Mouse (Mus musculus) hindbrain, embryonic 15.5 days (tissue): ENCODE data around the gene Senp1. TPM values are rescaled to one million over a fixed set of nuclear protein-coding genes. Genes with fewer than 3 reads are reported as not detected.
A peak's percentile ranks its signal among the peaks of the same experiment; 100 is the strongest.

ENCODE experiments used
- ATAC-seq: fragments of 200-750 bp; cut with Nextera tagmentation; 2 replicates; pipeline ENCODE4 v1.8.0; 2017; ENCODE audit warnings: low read depth, moderate number of reproducible peaks, moderate TSS enrichment; ENCODE audit not compliant: low FRiP score
- H3K27ac ChIP-seq: fragments of 300-500 bp; sonication (generic); replicated peaks from 2 replicates; pipeline ENCODE4 v1.5.1; 2015; ENCODE audit warnings: mild to moderate bottlenecking, inconsistent platforms
- H3K27me3 ChIP-seq: fragments of 300-500 bp; sonication (generic); 2 replicates; pipeline ENCODE4 v1.6.1; 2015; ENCODE audit warnings: control low read depth, inconsistent platforms
- H3K36me3 ChIP-seq: fragments of 300-500 bp; sonication (generic); 2 replicates; pipeline ENCODE4 v1.6.1; 2015; ENCODE audit warnings: control low read depth, inconsistent platforms
- H3K4me1 ChIP-seq: fragments of 300-500 bp; sonication (generic); replicated peaks from 2 replicates; pipeline ENCODE4 v1.6.1; 2015; ENCODE audit warnings: control low read depth, inconsistent platforms
- H3K4me2 ChIP-seq: fragments of 300-500 bp; sonication (generic); 2 replicates; pipeline ENCODE4 v1.6.1; 2015; ENCODE audit warnings: moderate library complexity, mild to moderate bottlenecking, inconsistent platforms
- H3K4me3 ChIP-seq: fragments of 300-500 bp; sonication (generic); 2 replicates; pipeline ENCODE4 v1.5.1; 2015; ENCODE audit warnings: mild to moderate bottlenecking, inconsistent platforms
- H3K9ac ChIP-seq: fragments of 300-500 bp; sonication (generic); 2 replicates; pipeline ENCODE4 v1.6.1; 2015; ENCODE audit warnings: inconsistent platforms
- H3K9me3 ChIP-seq: fragments of 300-500 bp; sonication (generic); 2 replicates; pipeline ENCODE4 v1.6.1; 2016; ENCODE audit warnings: control low read depth, inconsistent platforms
- WGBS: fragments of 180-500 bp; shearing (Covaris S2); methylation state at CpG from one replicate; pipeline ENCODE4 v1.1.7; 2015; 5-methylcytosine and 5-hydroxymethylcytosine counted together
- polyA plus RNA-seq: library from polyadenylated mRNA; unstranded; fragments of >200 nt; fragmentation: Nextera tagmentation; extraction: Ambion mirVana; gene quantifications from 2 replicates; pipeline ENCODE4 v1.2.1, GENCODE M21; 2015

Senp1 gene
- polyA plus RNA-seq, 1 experiment from 2014 or later, result 19.3 TPM

DNA sequence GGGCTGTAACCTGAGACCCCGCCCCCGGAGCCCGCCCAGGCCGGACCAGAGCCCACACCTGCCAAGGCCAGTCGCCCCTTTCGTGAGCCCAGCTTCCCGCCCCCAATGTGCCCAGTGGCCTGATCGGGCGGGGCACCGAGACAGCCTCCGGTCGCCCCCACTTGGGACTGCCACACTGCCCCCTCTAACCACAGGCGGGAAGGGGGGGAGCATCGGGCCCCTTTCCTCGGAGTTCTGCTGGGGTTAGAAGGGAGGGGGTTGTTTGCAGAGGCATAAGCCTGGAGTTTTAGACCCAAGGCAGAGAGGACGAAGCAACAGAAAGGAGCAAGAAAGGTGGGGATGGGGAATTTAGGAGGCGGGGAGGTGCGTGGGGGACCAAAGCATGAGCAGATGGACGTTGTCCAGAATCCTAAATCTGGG lies 88.8 kb downstream of the Senp1 start:
- Histone ChIP-seq H3K9ac (peak overlapping the region; percentile 47), H3K4me2 (peak overlapping the region; percentile 76), H3K9me3 (no peaks in the 10 kb centered on the region), H3K36me3 (no peaks in the 10 kb centered on the region), H3K4me3 (peak overlapping the region; percentile 45), H3K27me3 (peaks cover 45% of the 10 kb centered on the region), H3K4me1 (peaks cover 54% of the 10 kb centered on the region), H3K27ac (no peak overlapping the region)
- WGBS, result 1% methylated on average over 18 of the region's 19 CpGs
- ATAC-seq, result no peak; the same call in 1 of the 2 replicates

DNA sequence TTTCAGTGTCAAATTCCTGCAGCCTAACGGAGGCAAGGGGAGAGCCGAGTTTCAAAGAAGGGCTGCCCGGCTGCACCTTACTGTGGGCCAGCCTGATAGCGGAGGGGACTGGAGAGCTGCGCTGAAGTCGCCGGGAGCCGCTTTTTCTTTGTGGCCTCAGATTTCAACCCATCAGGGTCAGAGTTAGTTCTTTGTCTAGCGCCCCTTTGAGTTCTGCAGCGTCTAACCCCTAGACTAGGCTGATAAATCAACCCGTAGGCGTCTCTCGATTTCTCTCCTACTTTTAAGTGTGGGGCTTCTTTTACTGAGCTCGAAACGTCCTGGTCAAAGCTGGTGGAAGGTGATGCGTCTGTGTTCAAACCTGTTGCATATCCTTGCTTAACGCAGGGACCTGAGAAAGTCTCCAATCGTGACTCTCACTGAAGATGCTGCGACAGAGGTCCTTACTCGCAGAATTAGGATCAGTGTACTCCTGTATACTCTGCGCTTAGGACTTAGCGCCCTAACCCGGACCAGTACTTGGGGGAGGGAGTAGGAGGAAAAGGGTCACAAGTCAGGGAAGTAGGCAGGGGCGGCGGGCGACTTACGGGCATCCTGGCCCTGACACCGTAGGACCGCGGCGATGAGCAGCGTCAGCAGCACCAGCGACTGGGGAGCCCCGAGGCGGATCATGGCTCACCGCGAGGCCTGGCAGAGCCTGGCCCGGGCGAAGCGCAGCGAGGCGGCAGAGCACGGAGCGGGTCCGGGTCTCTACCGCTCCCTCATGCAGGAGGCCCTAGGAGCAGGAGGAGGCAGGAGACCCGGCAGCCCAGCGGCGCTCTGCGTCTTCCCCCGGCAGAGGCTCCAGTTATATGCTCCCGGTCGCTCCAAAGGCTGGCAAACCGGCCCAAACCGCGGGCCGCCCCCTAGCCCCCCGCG lies 89.5 kb downstream of the Senp1 start, which contains the start of gene Col2a1:
Gene Col2a1 (minus strand): TSS at position 874 of the 918 bp plus-strand sequence.
- Histone ChIP-seq H3K9me3 (no peaks in the 10 kb centered on the region), H3K4me2 (peak within 1 kb of the TSS; percentile 76), H3K27ac (peak within 1 kb of the TSS; percentile 34; the same call in 1 of the 2 replicates), H3K4me3 (peak within 1 kb of the TSS; percentile 45), H3K36me3 (no peaks in the 10 kb centered on the region), H3K27me3 (peaks cover 48% of the 10 kb centered on the region), H3K9ac (peak within 1 kb of the TSS; percentile 47), H3K4me1 (peaks cover 57% of the 10 kb centered on the region)
- ATAC-seq, result peak; percentile 59
- WGBS, result under 1% methylated on average over 57 of the region's 59 CpGs

DNA sequence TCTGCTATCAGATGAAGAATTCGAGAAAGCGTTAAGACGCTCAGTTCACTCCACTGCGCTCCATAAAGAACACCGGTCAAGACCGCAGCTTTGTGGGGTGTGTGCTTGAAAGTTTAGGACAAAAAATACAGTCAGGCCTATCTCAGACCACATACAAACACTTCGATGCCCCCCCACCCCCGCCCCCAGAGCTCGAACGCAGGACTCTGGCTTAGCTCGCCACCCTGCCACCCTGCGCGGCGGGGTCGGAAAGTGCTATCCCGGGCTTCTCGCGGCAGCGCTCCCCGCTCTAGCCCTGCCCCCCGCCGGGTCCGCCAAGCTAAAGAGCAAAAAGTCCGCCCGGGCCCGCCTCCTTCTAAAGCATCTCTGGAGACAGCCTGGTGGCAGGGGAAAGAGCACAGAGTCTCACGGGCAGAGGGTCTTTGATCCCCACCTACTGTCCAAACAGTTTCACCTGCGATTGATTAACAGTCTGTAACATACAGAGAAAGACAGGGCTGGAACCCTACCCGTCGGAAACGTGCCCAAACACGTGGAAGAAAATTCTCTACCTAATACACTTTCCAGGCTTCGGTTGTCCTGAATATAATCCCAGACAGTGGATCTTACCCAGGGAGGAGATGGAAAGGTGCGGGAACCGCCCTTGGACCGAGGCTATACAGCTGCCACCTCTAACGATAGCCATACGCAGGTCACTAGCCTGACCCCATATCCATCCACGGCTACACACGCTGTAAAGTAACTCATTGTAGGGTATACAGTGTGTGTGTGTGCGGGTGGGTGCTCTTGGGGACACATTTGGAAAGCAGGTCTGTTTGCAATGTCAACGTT lies 90.3 kb downstream of the Senp1 start:
- no peaks in the 10 kb centered on the region for H3K36me3 ChIP-seq
- peak overlapping the region; percentile 45 for H3K4me3 ChIP-seq
- peak overlapping the region; percentile 76 for H3K4me2 ChIP-seq
- H3K4me1 ChIP-seq, result peaks cover 58% of the 10 kb centered on the region
- peak overlapping the region; percentile 68 for H3K27ac ChIP-seq
- no peak for ATAC-seq
- WGBS, result under 1% methylated on average over 42 of the region's 42 CpGs
- no peaks in the 10 kb centered on the region for H3K9me3 ChIP-seq
- H3K27me3 ChIP-seq, result peaks cover 48% of the 10 kb centered on the region
- H3K9ac ChIP-seq, result no peak overlapping the region

DNA sequence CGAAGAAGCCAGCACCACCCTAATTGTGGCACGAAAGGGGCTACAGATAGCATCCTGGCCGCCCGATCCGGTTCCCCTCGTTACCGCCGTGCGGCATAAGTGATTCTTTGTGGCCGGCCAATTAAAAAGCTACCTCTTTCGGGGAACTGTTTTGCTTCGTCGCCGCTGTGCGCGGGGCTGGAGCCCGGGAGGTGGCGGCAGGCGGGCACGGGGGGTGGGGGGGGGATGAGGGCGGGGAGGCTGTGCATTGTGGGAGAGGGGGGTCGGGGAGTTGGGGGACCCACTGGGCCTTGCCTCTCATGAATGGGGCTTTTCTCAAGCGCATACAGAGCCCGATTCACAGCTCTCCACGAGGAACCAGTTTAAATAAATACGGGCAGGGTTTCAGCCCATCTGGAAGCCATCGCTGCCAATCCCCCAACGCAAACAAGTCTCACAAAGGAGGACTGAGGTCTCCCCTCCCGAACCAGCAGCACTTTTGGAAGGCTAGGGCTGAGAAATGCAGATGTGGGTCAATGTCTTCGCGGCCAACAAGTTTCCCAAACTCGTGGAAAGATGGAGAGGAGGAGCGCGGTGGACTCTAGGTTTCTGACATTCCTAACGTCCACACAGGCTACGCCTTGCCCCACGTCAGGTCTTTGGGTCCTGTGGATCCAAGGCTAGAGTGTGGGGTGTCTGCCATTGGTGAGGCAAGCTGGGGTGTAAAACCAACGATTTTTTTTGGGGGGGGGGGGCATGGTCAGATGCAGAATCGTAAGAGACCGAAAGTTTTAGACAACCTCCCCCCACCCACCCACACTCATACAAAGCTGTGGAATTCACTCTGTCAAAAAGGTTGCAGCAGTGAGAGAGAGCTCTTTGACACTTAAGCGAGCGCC lies 91.2 kb downstream of the Senp1 start:
- H3K27me3 ChIP-seq, result peaks cover 45% of the 10 kb centered on the region

DNA sequence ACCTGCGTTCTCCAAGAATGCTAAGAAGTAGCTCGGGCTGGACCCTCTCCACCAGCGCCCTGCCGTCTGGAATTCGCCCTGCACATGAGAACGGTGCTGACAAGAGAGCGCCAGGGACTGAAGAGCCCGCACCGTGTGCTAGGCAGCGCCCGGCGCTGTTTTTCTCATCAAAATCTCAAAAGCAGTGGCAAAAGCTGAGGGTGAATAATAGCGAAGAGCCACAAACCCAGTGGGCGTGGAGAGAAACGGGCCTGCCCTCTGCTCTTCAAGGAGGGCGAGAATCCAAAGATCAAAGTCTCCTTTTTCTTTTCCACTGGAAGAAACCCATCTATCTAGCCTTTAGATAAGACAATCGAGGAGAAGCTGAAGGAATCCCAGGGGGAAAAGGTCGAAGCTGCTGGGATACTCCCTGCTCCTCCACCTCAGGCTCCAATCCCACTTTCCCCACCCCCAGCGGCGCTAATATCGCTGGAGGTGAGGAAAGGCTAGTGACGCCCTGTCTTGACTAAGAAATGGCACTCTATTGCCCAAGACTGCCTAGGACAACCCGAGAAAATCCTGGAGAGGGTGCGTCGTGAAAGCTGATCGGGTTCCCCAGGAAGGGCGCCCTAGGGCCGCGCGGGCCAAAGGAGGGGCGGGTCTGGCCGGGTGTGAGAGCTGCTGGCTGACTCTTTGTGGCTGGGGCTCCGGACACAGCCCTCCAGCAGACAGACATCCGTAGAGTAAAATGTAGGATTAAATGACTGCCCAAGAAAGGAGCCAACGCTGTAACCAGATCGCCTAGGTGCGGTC lies 92.0 kb downstream of the Senp1 start:
- H3K4me3 ChIP-seq, result peak overlapping the region; percentile 45
- H3K27ac ChIP-seq, result peak overlapping the region; percentile 68
- no peaks in the 10 kb centered on the region for H3K9me3 ChIP-seq
- H3K36me3 ChIP-seq, result no peaks in the 10 kb centered on the region
- ATAC-seq, result no peak
- H3K9ac ChIP-seq, result peak overlapping the region; percentile 19
- H3K4me2 ChIP-seq, result peak overlapping the region; percentile 76
- H3K27me3 ChIP-seq, result peaks cover 45% of the 10 kb centered on the region
- H3K4me1 ChIP-seq, result peaks cover 72% of the 10 kb centered on the region
- 2% methylated on average over 36 of the region's 37 CpGs for WGBS

More for the DNA sequence above, 91.2 kb downstream of the Senp1 start:
- peak; percentile 53 for ATAC-seq
- H3K36me3 ChIP-seq, result no peaks in the 10 kb centered on the region
- no peaks in the 10 kb centered on the region for H3K9me3 ChIP-seq
- WGBS, result under 1% methylated on average over 41 of the region's 42 CpGs
- H3K27ac ChIP-seq, result peak overlapping the region; percentile 68
- H3K4me3 ChIP-seq, result peak overlapping the region; percentile 45
- H3K4me1 ChIP-seq, result peaks cover 64% of the 10 kb centered on the region
- H3K9ac ChIP-seq, result peak overlapping the region; percentile 19
- H3K4me2 ChIP-seq, result peak overlapping the region; percentile 76

DNA sequence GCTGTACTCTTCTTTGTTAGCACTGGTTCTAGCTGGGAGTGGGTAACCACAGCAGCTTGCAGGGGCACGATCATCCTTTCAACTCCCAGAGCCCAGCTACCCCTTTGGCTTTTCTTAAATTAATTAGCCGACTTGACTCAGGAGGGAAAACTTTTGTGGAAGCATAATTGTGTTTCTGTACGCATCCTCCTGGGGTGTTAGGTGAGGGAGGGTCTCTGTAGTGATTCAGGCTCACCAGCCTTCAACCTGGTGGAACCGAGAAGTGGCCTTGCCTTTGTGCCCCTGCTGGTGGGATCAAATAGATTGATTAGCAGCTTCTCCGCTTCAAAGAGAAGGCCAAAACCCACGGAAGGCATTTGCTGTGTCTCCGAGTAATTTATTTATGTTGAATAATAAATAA lies 93.6 kb downstream of the Senp1 start:
- H3K27me3 ChIP-seq, result peaks cover 31% of the 10 kb centered on the region
- H3K4me1 ChIP-seq, result peaks cover 80% of the 10 kb centered on the region
- WGBS, result 7% methylated on average over 7 of the region's 7 CpGs

DNA sequence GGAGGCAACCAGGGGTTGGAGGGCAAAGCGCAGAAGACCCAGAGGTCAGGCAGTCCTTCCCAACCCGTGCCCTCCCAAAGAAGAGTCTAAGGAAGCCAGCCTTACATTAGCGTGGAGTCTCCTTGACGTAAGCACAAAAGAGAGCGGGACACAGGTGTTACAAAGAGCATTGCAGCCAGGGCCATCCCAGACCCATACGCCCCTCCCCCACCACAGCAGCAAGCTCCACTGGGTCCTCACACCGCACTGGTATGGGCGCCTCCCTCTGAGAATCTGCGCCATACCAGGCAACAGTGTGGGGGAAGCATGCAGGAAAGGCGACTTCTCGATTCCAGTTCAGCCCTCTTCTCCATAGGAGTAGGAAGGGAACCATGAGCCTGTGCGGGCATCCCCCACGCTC lies 94.0 kb downstream of the Senp1 start:
- no peak overlapping the region for H3K4me2 ChIP-seq
- no peak overlapping the region for H3K27ac ChIP-seq
- WGBS, result 24% methylated on average over 13 of the region's 13 CpGs

More for the DNA sequence above, 93.6 kb downstream of the Senp1 start:
- no peak overlapping the region for H3K4me2 ChIP-seq
- ATAC-seq, result no peak
- no peak overlapping the region for H3K4me3 ChIP-seq
- H3K9me3 ChIP-seq, result no peaks in the 10 kb centered on the region
- no peak overlapping the region for H3K9ac ChIP-seq
- no peak overlapping the region for H3K27ac ChIP-seq
- no peaks in the 10 kb centered on the region for H3K36me3 ChIP-seq

DNA sequence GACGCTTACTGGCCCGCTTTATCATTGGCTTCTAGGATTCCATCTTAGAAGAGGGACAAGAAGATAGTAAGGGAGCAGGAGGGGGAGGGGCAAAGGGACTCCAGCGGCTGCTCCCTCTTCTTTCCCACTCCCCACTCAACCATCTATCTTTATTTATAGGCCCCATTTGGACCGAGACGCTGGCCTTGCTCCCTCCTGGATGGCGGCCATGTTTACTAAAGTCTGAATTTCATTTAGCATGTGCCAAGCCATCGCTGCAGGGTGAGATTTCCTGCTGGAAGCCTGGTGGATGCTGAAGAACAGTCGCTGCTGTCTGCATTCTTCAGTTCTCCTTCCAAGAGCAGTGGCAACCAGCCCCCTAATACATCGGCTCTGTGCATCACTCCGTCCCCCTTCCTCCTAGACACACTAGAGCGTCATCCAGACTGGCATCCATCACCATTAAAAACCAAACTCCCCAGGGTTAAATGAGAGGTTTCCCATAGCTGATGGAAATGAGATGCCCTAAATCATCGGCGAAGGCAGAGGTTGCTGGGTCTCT lies 96.8 kb downstream of the Senp1 start:
- ATAC-seq, result peak; percentile 36; the same call in 1 of the 2 replicates
- no peak overlapping the region for H3K9ac ChIP-seq
- H3K4me1 ChIP-seq, result peaks cover 70% of the 10 kb centered on the region
- H3K27me3 ChIP-seq, result 0 out of 2 replicates have a peak, but pooled peaks cover 9% of the 10 kb centered on the region
- H3K9me3 ChIP-seq, result no peaks in the 10 kb centered on the region
- peak overlapping the region; percentile 43; the same call in 1 of the 2 replicates for H3K27ac ChIP-seq
- H3K36me3 ChIP-seq, result no peaks in the 10 kb centered on the region
- WGBS, result 55% methylated on average over 13 of the region's 13 CpGs
- no peak overlapping the region for H3K4me2 ChIP-seq
- no peak overlapping the region for H3K4me3 ChIP-seq

More for the DNA sequence above, 94.0 kb downstream of the Senp1 start:
- no peaks in the 10 kb centered on the region for H3K9me3 ChIP-seq
- H3K9ac ChIP-seq, result no peak overlapping the region
- peaks cover 26% of the 10 kb centered on the region; the same call in 1 of the 2 replicates for H3K27me3 ChIP-seq
- H3K4me3 ChIP-seq, result no peak overlapping the region
- H3K36me3 ChIP-seq, result no peaks in the 10 kb centered on the region
- peaks cover 77% of the 10 kb centered on the region for H3K4me1 ChIP-seq
- no peak for ATAC-seq

DNA sequence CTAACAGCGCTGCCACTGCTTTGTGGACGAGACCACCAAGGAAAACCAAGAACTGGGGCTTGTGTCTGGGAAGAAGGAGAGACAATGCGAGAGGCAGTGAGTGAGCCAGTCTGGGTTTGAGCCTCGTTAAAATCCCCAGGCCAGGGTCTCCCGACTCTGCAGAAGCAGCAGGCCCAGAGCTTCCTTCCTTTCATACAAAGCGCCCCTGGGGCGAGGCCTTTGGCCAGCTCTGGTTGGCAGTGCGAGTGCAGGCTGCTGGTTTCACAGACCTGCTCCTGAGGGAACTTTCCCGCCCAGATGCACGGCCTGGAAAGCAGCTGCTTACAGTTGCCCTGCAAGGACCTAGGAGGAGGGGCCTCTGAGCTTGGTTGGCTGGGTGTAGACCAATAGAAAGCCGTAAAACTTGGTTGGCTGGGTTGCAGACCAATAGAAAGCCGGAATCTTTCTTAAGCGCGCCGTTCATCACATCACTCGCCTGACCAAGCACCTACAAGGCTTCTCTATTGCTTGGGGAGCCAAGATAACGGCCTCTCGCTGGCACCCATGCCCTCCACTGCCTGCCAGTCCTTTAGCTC lies 100.7 kb downstream of the Senp1 start:
- Histone ChIP-seq H3K27me3 (no peaks in the 10 kb centered on the region), H3K4me1 (peaks cover 72% of the 10 kb centered on the region), H3K4me3 (peak overlapping the region; percentile 29)

More for the DNA sequence above, 100.7 kb downstream of the Senp1 start:
- Histone ChIP-seq H3K9me3 (no peaks in the 10 kb centered on the region), H3K9ac (peak overlapping the region; percentile 48), H3K36me3 (no peaks in the 10 kb centered on the region), H3K27ac (peak overlapping the region; percentile 83), H3K4me2 (peak overlapping the region; percentile 55)
- peak; percentile 94 for ATAC-seq
- WGBS, result 1% methylated on average over 18 of the region's 18 CpGs
